Mouse (Mus musculus) CD4-positive helper T cell, adult 2 months (primary cell): ENCODE measurements around the gene Pitpnm1.

Source experiments
- DNase-seq: peaks from one replicate; pipeline ENCODE4 v3.0.0-alpha.2; 2012; ENCODE audit warnings: low read depth, missing footprints, low spot score

Gene Pitpnm1

GRCm38 (mm10) chr19:4068717-4069410 is 30.9 kb upstream of the Pitpnm1 start:
- no peak for DNase-seq

GRCm38 (mm10) chr19:4070311-4070710 is 29.5 kb upstream of the Pitpnm1 start:
- no peak for DNase-seq

- no peak for DNase-seq
Measured at GRCm38 (mm10) chr19:4070756-4071155, 29.0 kb upstream of the Pitpnm1 start.

DNA sequence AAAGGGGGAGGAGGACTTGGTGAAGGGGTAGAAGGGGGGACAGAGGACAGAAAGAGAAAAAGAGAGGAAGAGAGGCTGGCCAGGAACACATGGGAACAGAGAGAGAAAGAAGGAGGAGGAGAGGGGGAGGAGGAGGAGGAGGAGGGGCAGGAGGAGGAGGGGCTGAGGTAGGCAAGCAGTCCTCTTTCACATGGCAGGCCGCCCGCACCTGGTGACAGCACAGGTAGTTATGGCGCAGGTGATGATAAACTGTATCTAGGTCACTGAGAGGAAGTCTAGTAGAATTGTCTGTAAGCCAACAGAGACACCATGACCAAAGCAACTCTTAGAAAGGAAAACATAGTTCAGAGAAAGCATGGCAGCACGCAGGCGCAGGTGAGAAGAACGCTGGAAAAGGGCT is 28.4 kb upstream of the Pitpnm1 start:
- DNase-seq: no peak

DNA sequence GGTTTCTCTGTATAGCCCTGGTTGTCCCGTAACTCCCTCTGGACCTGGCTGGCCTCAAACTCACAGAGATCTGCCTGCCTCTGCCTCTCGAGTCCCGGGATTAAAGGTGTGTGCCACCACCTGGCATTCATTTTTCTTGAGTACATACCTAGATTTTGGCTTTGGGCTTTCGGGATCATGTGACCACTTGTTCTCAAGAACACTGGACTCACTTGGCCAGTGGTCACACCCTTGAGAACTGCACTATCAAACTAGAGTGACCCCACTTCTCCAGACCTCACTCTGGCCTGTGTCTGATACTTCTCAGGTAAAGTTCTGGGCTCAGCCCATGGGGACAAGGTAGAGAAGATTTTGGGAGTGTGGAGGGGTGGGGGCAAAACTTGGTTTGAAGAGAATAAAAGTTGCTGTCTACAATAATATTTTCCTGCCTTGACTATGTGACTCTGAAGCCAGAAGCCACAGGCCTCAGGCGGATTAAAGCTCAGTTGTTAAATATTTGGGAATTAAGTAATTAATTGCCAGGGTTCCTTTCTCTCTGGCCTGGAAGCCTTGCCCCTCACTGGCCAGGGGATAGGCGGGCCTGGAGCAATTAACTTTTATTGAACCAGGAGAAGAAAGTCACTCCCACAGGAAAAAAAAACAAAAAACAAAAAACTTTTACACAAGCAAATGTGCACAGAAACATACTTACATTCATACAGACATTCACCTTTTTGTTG is 26.9 kb upstream of the Pitpnm1 start:
- DNase-seq: no peak

DNA sequence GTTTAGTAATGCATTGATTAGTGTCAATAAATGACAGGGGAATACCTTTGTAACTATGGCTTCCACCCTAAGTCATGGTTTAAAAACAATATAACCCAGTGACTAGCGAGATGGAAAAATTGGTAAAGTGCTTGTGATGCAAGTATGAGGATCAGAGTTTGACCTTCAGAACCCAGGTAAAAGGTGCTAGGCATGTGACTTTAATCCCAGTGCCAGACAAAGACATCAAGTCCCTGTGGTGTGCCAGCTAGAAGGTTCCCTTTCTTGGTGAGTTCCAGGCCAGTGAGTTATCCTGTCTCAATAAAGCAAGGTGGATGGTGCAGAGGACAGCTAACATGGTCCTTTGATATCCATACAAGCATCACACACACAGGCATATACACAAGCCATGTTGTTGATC is 24.3 kb upstream of the Pitpnm1 start:
- DNase-seq: no peak

DNA sequence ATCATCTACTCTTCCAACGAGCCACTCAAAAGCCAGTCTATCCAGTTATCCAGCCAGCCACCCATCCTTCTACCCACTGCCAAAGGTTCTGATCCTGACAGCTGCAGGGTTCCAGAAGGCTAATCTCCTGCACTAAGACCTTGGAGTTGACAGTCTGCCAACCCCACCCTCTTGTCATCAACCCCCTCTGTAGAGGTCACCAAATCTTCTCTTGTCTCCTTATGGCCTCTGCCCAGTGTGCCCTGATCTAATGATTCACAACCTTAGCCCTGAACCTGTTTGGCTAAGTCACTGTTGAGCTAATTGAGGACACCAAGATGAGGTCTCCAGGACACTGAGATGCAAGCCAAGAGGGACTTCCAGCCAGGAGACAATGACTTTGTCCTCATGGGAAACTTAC is 20.2 kb upstream of the Pitpnm1 start:
- no peak for DNase-seq

GRCm38 (mm10) chr19:4080511-4081009 is 19.2 kb upstream of the Pitpnm1 start:
- peak; percentile 75 for DNase-seq

GRCm38 (mm10) chr19:4081394-4081793 is 18.4 kb upstream of the Pitpnm1 start, which contains the start of gene Cabp2:
TSS of gene Cabp2 (plus strand) at chr19:4081578.
- no peak for DNase-seq

DNA sequence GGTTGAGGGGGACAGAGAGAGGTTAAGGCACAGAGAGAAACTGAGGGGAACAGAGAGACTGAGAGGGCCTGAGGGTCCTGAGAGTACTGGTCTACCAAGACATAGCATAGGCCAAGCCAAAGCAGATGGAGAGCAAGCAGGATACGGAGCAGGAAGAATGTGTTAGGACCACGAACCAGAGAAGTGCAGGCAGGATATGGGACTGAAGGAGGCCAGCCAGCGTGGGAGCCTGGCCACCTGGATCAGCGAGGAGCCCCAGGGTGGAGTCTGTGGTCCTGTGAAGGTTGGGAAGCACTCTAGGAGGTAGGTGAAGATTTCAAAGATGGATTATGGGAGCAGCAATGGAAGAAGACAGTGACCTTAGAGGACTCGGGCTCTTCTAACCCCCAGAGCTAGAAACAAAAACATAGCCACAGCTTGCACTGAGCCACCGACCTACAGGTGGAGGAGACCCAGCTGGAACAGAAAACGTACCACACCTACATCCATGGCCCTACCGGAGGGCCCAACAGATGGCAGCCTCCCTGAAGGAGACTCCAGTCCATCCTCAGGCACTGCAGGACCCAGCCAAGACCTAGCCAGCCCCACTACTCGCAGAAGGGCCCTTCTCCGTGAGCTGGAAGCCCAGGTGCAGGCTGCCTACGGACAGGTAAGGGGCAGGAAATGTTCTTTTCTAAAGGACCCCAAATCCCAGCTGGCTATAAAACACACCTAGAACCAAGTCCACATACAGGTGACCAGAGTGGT is 17.4 kb upstream of the Pitpnm1 start:
- DNase-seq: no peak

- no peak for DNase-seq
Measured at GRCm38 (mm10) chr19:4083316-4083715, 16.5 kb upstream of the Pitpnm1 start.

DNA sequence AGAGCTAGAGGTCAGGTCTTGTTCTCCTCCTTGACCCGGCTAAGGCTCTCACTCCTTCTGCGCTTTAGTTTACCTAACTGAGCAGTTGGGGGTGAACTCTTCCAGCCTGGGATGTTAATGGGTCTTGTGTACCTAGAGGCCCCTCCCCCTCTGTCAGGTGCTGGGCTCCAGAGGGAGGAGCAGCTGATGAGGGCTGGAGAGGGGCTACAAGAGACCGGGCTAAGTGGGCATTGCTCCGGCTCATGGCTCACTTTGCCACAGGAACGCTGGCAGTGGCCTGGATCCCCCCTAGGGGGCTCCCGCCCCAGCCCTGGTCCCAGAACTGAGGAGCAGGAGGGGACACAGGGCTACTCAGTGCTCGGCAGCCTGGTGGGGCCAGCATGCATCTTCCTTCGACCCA is 16.0 kb upstream of the Pitpnm1 start:
- no peak for DNase-seq

GRCm38 (mm10) chr19:4084984-4085383 is 14.8 kb upstream of the Pitpnm1 start:
- no peak for DNase-seq

GRCm38 (mm10) chr19:4086156-4086555 is 13.6 kb upstream of the Pitpnm1 start:
- DNase-seq: no peak

GRCm38 (mm10) chr19:4087090-4087489 is 12.7 kb upstream of the Pitpnm1 start:
- DNase-seq: no peak

- no peak for DNase-seq
Measured at GRCm38 (mm10) chr19:4088146-4088545, 11.7 kb upstream of the Pitpnm1 start.

GRCm38 (mm10) chr19:4089128-4089527 is 10.7 kb upstream of the Pitpnm1 start:
- DNase-seq: no peak

DNA sequence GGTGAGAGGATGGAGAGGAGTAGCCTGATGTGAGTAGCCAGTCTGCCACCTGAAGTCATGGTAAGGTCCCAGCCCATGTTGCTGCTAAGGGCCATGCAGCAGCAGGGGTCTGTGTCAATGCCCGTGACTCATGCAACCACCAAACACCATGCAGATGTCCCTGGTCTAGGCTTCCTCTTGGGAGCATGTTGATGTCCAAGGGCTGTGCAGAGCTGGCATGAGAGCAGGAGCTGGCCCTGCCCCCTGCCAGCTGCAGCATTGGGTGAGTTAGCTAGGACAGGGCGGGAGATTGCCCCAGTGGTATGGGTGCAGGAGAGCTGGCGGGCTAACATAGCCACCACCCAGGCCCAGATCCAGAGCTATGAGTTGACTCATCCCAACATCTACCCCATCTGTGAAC is 9.4 kb upstream of the Pitpnm1 start:
- DNase-seq: no peak

DNA sequence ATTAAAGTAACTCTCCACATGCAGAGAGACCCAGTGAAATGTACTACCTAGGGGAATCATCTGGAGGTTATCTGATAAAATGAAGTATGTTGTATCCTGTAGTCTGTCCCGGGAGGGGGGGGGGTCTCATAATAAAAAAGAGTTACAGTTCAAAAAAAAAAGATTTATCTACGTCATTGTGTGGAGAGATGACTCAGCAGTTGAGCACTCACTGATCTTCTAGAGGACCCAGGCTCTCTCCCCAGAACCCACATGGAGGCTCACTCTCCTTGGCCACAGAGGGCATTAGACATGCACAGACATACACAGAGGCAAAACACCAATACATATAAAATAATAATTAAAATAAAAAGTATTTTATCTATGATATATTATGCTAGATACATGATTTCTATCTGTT is 8.4 kb upstream of the Pitpnm1 start:
- DNase-seq: no peak

- DNase-seq: no peak
Measured at GRCm38 (mm10) chr19:4092750-4093149, 7.0 kb upstream of the Pitpnm1 start.

DNA sequence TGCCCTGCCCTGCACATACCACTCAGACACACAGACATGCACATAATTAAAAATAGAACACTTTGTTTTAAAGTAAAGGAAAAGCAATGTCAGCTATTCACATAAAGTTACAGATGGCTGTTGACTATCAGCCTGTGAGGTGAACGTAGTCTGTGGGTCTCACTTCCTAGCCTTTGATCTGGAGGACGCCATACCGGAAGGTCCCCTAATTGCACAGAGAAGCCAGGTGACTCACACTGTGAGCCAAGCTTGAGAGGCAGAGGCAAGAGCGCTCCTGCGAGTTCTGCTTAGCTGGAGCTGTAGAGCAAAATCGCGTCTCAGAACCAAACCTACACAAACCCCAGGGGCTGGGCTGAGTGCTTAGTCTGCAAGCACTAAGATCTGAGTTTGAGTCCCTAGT is 6.0 kb upstream of the Pitpnm1 start:
- peak; percentile 75 for DNase-seq

- DNase-seq: no peak
Measured at GRCm38 (mm10) chr19:4094348-4094747, 5.5 kb upstream of the Pitpnm1 start.
